Mouse (Mus musculus) C2C12 (cell line): Measurements from ENCODE around the gene Zfp583.
"Not testable (repeated sequence)": the region's sequence is repeated elsewhere in the genome, so short reads cannot be mapped to it uniquely, and the experiment has no call there.

Experiments
- CEBPB ChIP-seq: IDR thresholded peaks from one replicate; pipeline ENCODE4 v1.6.1; 2011; ENCODE audit warnings: low read depth, mild to moderate bottlenecking, control low read depth, moderate library complexity
- CTCF ChIP-seq: IDR thresholded peaks from one replicate; pipeline ENCODE4 v1.5.1; 2011; ENCODE audit not compliant: control insufficient read depth, insufficient read depth, insufficient read length
- FOSL1 ChIP-seq: IDR thresholded peaks from one replicate; pipeline ENCODE4 v1.8.0; 2011; ENCODE audit warnings: mild to moderate bottlenecking, low read length; ENCODE audit not compliant: poor library complexity, insufficient read depth, severe bottlenecking
- MAX ChIP-seq: IDR thresholded peaks from one replicate; pipeline ENCODE4 v1.6.1; 2011; ENCODE audit warnings: mild to moderate bottlenecking, control low read depth
- MYOD1 ChIP-seq: IDR thresholded peaks from one replicate; pipeline ENCODE4 v1.6.1; 2011; ENCODE audit warnings: low read depth; ENCODE audit not compliant: control insufficient read depth, insufficient read length
- MYOG ChIP-seq: IDR thresholded peaks from one replicate; pipeline ENCODE4 v1.6.1; 2011; ENCODE audit not compliant: control insufficient read depth, insufficient read length; ENCODE audit errors: extremely low read depth
- USF1 ChIP-seq: IDR thresholded peaks from one replicate; pipeline ENCODE4 v1.6.1; 2011; ENCODE audit warnings: low read depth, mild to moderate bottlenecking, control low read depth, moderate library complexity

DNA sequence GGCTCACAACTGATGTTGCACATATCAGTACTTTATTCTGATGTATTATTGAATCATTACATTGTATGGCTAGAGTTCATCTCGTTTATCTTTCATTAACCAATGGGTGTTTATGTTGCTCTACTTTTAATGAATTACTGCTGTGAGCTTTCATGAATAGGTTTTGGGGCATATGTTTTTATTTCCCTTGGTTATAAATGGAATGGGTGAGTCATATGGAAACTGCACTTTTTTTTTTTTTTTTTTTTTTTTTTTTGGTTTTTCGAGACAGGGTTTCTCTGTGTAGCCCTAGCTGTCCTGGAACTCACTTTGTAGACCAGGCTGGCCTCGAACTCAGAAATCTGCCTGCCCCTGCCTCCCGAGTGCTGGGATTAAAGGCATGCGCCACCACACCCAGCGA, 40.0 kb downstream of the Zfp583 start:
- TF ChIP-seq CTCF, CEBPB, MYOD1, MAX, USF1, FOSL1, MYOG: not testable (repeated sequence)
